Mouse (Mus musculus) embryonic facial prominence, embryonic 10.5 days (tissue): ENCODE measurements at regions not wholly inside any gene's neighbourhood (a gene's known extent, or its start where the extent isn't known, plus 50 kb on each side); places are given as distances from the start of the nearest gene placed in this dataset.

Source experiments
- DNase-seq: peaks from one replicate; pipeline ENCODE4 v3.0.0-alpha.2; 2017; ENCODE audit warnings: low spot score
- H3K27ac ChIP-seq: fragments of 300-500 bp; sonication (generic); replicated peaks from 2 replicates; pipeline ENCODE4 v1.5.1; 2016; ENCODE audit warnings: mild to moderate bottlenecking
- H3K27me3 ChIP-seq: fragments of 300-500 bp; sonication (generic); replicated peaks from 2 replicates; pipeline ENCODE4 v1.6.1; 2016; ENCODE audit warnings: low read depth, mild to moderate bottlenecking; ENCODE audit not compliant: poor library complexity, severe bottlenecking
- H3K36me3 ChIP-seq: fragments of 300-500 bp; sonication (generic); replicated peaks from 2 replicates; pipeline ENCODE4 v1.6.1; 2016; ENCODE audit warnings: mild to moderate bottlenecking, moderate library complexity
- H3K4me1 ChIP-seq: fragments of 300-500 bp; sonication (generic); 2 replicates; pipeline ENCODE4 v1.6.1; 2016
- H3K4me3 ChIP-seq: fragments of 300-500 bp; sonication (generic); 2 replicates; pipeline ENCODE4 v1.5.1; 2016; ENCODE audit warnings: mild to moderate bottlenecking, moderate library complexity
- H3K9me3 ChIP-seq: fragments of 300-500 bp; sonication (generic); 2 replicates; pipeline ENCODE4 v1.6.1; 2016; ENCODE audit warnings: mild to moderate bottlenecking
- WGBS: fragments of 180-500 bp; shearing (Covaris S2); methylation state at CpG from one replicate; pipeline ENCODE4 v1.1.7; 2016; 5-methylcytosine and 5-hydroxymethylcytosine counted together

DNA sequence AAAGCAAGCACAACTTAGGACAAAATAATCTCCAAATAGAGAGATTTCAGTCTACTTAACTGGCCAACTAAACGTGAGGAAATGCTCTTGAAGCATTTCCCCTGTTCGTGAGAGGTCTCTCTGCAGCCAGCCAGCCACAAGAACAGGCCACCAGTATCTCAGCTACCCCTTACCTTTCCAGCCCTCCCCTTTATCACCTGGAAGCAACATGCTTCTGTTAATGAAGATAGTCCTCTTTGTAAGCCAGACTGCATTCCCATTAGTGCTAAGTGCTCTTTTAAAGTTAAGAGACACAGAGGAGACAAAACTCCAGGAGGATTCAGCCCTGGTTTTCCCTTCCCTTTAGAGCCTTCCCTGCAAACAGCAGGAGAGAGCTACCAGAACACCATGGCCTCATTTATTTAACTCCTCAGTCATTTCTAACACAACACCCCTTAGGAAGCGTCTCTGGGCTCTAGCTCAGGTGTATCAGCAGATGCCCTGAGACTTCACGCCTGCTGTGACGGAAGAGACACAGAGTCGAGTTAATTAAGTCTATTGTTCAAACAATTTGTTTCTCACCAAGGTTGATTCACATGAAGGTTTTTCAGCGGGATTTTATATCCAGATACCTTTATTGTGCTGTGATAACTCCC lies 157.8 kb upstream of the Nabp1 start:
- no peaks in the 10 kb centered on the region for H3K36me3 ChIP-seq
- 44% methylated on average over 7 of the region's 7 CpGs for WGBS
- no peaks in the 10 kb centered on the region for H3K9me3 ChIP-seq
- no peak overlapping the region for H3K27ac ChIP-seq
- DNase-seq = no peak
- H3K27me3 ChIP-seq = no peaks in the 10 kb centered on the region
- no peak overlapping the region for H3K4me3 ChIP-seq
- H3K4me1 ChIP-seq = peaks cover 6% of the 10 kb centered on the region; the same call in 1 of the 2 replicates

DNA sequence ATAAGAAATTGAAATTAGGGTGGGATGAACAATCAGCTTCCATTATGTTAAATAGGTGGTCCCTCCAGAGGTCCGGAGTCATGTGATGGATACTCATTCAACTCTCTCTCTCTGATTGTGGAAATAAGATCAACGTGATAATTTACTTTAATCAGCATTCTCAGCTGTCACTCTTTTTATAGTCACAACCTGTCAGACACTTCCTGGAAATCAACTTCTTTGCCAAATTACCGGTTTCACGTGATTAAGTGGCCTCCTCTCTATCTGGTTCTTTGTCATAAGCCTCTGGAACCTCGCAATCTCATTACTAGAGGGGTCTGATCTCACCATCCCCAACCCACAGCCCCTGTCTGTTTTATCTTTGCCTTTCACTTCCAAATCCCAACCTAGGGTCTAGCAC lies 155.6 kb upstream of the Nabp1 start:
- no peaks in the 10 kb centered on the region for H3K36me3 ChIP-seq
- no peaks in the 10 kb centered on the region for H3K27me3 ChIP-seq
- no peak for DNase-seq
- H3K27ac ChIP-seq = no peak overlapping the region
- H3K4me1 ChIP-seq = peaks cover 6% of the 10 kb centered on the region; the same call in 1 of the 2 replicates
- 76% methylated on average over 5 of the region's 5 CpGs for WGBS
- H3K9me3 ChIP-seq = no peaks in the 10 kb centered on the region
- no peak overlapping the region for H3K4me3 ChIP-seq

DNA sequence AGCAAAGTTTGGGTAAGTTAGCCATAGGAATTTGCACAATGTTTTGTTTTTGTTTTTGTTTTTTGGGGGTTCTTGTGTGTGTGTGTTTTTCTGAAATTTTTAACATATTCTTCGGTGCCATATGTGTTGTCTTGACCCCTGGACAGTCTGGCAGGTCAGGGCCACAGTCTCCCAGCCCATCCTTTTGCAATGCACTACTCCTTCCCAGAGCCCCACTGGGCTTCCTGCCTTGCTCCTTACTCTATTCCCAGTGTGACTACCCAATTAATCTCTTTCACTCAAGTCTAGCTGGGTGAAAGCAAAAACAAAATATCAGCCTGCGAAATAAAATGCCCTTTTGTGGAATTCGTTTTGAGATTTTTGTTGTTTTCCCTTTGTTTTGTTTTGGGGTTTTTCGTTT lies 154.6 kb upstream of the Nabp1 start:
- H3K27ac ChIP-seq = no peak overlapping the region
- H3K9me3 ChIP-seq = no peaks in the 10 kb centered on the region
- H3K4me3 ChIP-seq = no peak overlapping the region
- no peaks in the 10 kb centered on the region for H3K27me3 ChIP-seq
- no peak for DNase-seq
- 81% methylated on average over 4 of the region's 4 CpGs for WGBS
- H3K4me1 ChIP-seq = peaks cover 6% of the 10 kb centered on the region; the same call in 1 of the 2 replicates
- no peaks in the 10 kb centered on the region for H3K36me3 ChIP-seq

DNA sequence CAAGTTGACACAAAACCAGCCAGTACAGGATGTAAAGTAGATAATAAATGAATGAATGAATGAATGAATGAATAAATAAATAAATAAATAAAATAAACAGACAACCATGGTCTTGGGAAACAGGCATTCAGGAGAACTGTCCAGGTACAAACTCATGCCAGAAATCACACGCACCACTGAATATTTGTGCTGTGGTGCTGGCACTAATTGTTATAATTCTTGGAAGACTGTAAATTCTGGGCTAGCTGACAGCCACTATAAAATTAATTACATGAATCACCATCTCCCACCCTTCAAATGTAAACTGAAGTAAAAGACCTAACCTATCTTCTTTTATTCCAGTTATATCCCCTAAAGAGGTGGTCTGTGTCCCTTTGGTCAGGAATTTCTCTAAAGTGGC lies 151.6 kb upstream of the Nabp1 start:
- no peaks in the 10 kb centered on the region for H3K27me3 ChIP-seq
- H3K27ac ChIP-seq = no peak overlapping the region
- peaks cover 6% of the 10 kb centered on the region; the same call in 1 of the 2 replicates for H3K4me1 ChIP-seq
- WGBS = 89% methylated on average over 1 of the region's 1 CpGs
- no peaks in the 10 kb centered on the region for H3K9me3 ChIP-seq
- H3K4me3 ChIP-seq = no peak overlapping the region
- no peak for DNase-seq
- H3K36me3 ChIP-seq = no peaks in the 10 kb centered on the region

DNA sequence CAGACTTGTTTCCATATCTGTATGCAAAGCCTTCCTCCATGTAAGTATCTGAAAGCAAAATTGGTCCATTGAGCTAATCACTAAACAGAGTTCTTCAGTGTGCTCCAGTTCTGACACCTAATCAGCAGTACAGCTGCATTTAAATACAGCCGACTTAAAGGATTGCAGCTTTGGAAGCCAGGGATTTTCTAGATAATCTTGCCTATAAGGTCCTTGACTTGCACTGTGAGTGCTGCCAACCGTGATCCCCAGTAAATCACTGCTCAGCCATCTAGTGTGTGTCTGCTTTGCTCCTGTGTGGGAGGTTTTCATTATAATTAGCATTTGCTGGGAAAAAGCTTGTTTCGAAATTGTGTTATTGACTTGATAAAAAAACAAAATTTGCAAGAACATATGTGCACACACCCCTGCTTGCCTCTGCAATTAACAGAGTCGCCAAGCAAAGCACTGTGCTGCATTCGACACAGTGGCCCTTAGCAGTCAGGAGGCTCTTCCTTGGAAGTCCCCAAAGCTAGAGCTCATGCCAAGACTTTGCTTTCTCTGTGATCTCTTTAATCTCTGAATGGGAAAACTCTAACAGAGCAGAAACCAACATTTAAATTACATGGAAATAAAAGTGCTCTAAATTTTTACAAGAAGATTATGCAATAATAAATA lies 150.0 kb upstream of the Nabp1 start:
- H3K4me3 ChIP-seq = no peak overlapping the region
- H3K27ac ChIP-seq = no peak overlapping the region
- H3K4me1 ChIP-seq = peaks cover 6% of the 10 kb centered on the region; the same call in 1 of the 2 replicates
- no peaks in the 10 kb centered on the region for H3K36me3 ChIP-seq
- H3K9me3 ChIP-seq = no peaks in the 10 kb centered on the region
- H3K27me3 ChIP-seq = no peaks in the 10 kb centered on the region
- no peak for DNase-seq
- WGBS = 75% methylated on average over 5 of the region's 5 CpGs

DNA sequence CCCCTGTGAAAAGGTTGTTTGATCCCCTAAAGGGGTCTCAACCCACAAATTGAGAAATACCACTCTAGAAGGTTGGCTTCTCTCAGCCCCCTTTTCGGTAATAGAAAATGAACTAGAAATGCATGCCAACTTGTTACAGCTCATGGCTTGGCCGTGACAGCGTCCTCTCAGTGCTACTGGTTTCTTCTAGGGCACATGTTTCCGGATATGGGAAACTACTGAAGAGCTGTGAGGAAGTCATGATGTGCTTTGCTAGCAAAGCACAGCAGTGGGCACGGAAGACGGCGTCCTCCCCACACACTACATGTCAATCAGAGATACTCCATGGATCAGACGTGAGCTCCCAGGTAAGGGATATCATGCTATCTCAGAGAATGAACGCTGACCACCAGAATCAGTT lies 148.1 kb upstream of the Nabp1 start:
- no peak overlapping the region for H3K4me3 ChIP-seq
- WGBS = 93% methylated on average over 9 of the region's 9 CpGs

DNA sequence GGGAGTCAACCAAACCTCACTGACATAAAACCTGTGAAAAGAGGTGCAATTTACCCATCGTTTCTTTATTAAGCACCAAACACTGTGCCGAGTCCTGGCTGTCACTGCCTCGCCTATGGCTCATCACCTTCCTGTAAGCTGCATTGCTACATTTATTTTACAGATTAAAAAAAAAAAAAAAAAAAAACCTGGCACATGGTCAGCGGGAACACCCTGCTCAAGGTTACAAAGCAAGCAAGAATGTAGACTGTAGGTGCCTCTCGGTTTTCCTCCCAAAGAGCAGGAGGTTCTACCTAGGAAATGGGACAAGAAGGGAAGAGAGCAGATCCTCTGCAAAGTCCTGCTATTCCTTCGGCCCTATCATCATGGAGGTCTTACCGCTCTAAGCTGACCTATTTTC lies 146.9 kb upstream of the Nabp1 start:
- Histone ChIP-seq H3K27me3 (no peaks in the 10 kb centered on the region), H3K9me3 (no peaks in the 10 kb centered on the region), H3K4me1 (peaks cover 8% of the 10 kb centered on the region), H3K27ac (no peak overlapping the region), H3K36me3 (no peaks in the 10 kb centered on the region), H3K4me3 (no peak overlapping the region)
- DNase-seq = no peak
- WGBS = 85% methylated on average over 7 of the region's 7 CpGs

More for the DNA sequence above, 148.1 kb upstream of the Nabp1 start:
- H3K9me3 ChIP-seq = no peaks in the 10 kb centered on the region
- peaks cover 10% of the 10 kb centered on the region for H3K4me1 ChIP-seq
- H3K36me3 ChIP-seq = no peaks in the 10 kb centered on the region
- no peak overlapping the region for H3K27ac ChIP-seq
- H3K27me3 ChIP-seq = no peaks in the 10 kb centered on the region
- DNase-seq = no peak

DNA sequence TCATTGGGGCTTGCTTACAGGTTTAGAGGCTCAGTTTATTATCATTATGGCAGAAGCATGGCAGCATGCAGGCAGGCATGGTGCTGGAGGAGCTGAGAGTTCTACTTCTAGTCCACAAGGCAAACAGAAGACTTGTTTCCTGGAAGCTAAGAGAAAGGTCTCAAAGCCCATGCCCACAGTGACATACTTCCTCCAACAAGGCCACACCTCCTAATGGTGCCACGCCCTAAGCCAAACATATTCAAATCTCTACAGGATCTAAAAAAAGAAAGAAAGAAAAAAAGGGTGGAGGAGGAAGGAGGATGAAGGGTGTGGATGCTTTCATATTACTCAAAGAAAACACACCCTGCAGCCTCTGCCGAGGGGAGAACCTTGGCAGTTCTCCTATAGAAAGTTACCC lies 146.3 kb upstream of the Nabp1 start:
- WGBS = 82% methylated on average over 2 of the region's 2 CpGs
- Histone ChIP-seq H3K4me1 (peaks cover 8% of the 10 kb centered on the region), H3K4me3 (no peak overlapping the region), H3K27ac (no peak overlapping the region), H3K27me3 (no peaks in the 10 kb centered on the region), H3K36me3 (no peaks in the 10 kb centered on the region), H3K9me3 (no peaks in the 10 kb centered on the region)
- no peak for DNase-seq

DNA sequence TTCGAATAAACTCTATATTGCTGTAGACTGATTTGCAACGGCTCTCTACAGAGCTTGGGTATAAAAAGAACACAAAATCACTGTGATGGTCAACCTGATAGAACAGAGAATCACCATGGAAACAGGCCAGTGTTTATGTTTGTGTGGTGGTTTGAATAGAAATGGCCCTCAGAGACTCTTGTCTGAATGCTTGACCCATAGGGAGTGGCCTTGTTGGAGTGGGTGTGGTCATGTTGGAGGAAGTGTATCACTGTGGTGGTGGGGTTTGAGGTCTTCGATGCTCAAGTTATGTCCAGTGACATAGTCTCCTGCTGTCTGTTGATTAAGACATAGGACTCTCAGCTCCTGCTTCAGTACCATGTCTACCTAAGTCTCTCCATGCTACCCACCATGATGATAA lies 144.8 kb upstream of the Nabp1 start:
- no peaks in the 10 kb centered on the region for H3K36me3 ChIP-seq
- 87% methylated on average over 3 of the region's 3 CpGs for WGBS
- no peaks in the 10 kb centered on the region for H3K9me3 ChIP-seq
- peaks cover 8% of the 10 kb centered on the region for H3K4me1 ChIP-seq
- H3K4me3 ChIP-seq = no peak overlapping the region
- no peak overlapping the region for H3K27ac ChIP-seq
- DNase-seq = no peak
- no peaks in the 10 kb centered on the region for H3K27me3 ChIP-seq

DNA sequence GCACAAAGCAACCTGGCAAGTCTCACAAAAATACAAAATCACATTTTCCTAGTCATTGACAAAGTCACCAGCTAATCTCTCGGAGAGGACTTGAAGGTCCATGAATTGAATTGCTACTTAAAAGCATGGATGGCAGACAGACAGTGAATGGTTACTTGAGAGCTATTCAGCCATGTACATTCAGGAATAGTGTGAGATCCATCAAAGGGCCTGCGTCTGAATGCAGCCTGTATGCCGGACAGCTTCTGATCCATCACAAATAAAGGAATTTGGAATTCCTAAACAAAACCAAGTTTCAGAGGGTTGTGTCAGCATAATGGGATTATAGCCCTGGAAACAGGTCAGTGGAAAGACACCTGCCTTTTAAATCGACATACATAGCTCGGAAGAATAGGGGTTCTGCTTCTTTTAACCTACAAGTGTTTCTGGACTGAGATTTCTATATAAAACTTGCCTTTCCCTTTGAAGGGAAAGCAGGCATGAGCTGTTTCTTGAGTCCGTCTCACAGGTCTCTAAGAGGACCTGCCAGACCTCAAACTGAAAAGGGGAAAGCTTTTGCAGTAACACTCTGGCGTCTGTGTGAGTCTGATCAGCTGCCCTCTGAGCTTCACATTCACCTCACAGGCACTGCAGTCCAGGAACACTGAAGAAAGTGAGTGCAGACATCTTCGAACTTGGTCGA lies 144.1 kb upstream of the Nabp1 start:
- no peak for DNase-seq
- no peak overlapping the region for H3K4me3 ChIP-seq
- no peaks in the 10 kb centered on the region for H3K9me3 ChIP-seq
- H3K36me3 ChIP-seq = no peaks in the 10 kb centered on the region
- peaks cover 15% of the 10 kb centered on the region for H3K4me1 ChIP-seq
- no peaks in the 10 kb centered on the region for H3K27me3 ChIP-seq
- no peak overlapping the region for H3K27ac ChIP-seq
- WGBS = 66% methylated on average over 9 of the region's 9 CpGs

DNA sequence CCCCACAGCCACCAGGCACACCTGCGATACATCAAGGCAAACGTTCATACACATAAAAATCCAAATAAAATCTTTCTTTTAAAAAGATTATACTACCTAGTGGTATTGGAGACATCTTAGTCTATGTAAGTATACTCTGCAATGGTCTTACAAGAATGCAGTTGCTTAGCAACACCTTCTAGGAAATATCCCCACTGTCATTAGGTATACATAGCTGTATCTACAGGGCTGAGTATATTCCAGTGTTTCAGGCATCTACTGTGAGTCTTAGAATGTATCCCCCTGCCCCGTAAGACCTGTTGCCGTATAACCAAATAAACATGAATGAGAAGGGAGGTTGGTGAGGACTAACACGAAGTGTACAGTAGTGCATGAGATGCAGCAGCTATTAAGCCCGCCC lies 142.8 kb upstream of the Nabp1 start:
- no peaks in the 10 kb centered on the region for H3K9me3 ChIP-seq
- DNase-seq = no peak
- H3K4me3 ChIP-seq = no peak overlapping the region
- no peaks in the 10 kb centered on the region for H3K36me3 ChIP-seq
- H3K27me3 ChIP-seq = no peaks in the 10 kb centered on the region; the same call in 1 of the 2 replicates
- peaks cover 15% of the 10 kb centered on the region for H3K4me1 ChIP-seq
- WGBS = 87% methylated on average over 6 of the region's 6 CpGs
- no peak overlapping the region for H3K27ac ChIP-seq

DNA sequence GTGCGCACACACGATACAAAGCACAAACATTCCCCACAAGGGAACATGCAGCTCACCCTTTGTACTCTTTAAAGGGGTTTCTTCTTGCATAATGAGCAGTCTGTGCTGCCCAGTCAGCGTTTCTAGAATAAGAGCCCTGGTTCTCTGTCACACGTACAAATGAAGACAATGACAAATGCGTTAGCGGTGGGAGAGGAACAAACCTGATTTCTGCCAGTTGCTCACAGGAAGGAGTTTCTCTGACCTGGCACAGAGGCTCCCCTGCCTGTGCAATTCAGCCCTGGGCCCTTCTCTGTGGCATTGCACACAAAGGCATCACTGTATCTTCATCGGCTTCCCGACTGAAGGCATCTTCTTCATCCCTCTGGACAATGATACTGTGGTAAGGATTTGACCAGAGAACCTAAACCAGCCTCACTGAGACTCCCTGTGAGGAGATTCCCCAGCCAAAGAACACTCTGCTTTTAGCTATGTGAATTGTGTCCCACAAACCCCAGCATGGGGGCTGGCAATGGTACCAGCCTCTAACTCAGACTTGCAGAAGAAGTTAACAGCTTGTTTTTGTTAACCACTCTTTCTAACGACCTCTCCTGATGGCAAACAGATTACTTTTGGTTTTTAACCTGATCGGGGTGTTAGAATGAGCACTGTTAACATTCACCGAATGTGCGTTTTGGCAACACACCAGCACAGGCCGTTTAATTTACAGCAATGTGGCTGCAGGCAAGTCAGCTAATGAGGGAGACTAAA lies 139.5 kb upstream of the Nabp1 start:
- Histone ChIP-seq H3K27ac (peak overlapping the region; percentile 35; the same call in 1 of the 2 replicates), H3K27me3 (no peaks in the 10 kb centered on the region; the same call in 1 of the 2 replicates), H3K36me3 (no peaks in the 10 kb centered on the region), H3K4me1 (peaks cover 11% of the 10 kb centered on the region), H3K9me3 (no peaks in the 10 kb centered on the region), H3K4me3 (no peak overlapping the region)
- WGBS = 43% methylated on average over 13 of the region's 13 CpGs
- no peak for DNase-seq
